Mouse (Mus musculus) mouse embryonic stem cell (cell line): ENCODE results near the gene Sept10.

ENCODE experiments used
- in situ Hi-C, 2 experiments: fragments of 300-500 bp; cut with MboI; formaldehyde crosslinking; loops; 1 replicate in 1 of 2; 3 replicates in 1 of 2; pipeline ENCODE4 v1.14.3; 2019 to 2020; ENCODE audit warnings: low sequenced_read_pairs in 2 of 2, low pct_unique_long_range_greater_than_20kb in 1 of 2, mixed read lengths in 1 of 2; ENCODE audit not compliant: unreplicated experiment in 1 of 2

Gene Sept10

DNA sequence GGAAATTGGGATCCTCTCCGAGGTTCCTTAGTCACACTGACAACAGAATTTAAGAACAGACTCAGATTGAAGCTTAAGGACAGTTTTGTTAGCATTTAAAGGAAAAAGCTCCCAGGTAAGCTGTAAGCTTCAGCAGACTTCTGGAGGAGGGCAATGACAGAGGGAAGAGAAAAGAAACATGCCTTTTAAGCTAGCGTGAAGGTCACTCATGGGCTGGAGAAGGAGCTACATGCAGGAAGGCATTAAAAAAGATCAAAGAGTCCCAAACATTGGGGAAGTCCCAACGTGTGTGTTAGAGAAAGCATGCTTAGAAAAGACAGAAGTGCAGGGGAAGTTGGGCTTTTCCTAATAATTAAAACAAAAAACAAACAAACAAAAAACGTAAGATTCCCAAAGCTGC, 14.2 kb upstream of the Sept10 start:
- in situ Hi-C loops: no loop called here

DNA sequence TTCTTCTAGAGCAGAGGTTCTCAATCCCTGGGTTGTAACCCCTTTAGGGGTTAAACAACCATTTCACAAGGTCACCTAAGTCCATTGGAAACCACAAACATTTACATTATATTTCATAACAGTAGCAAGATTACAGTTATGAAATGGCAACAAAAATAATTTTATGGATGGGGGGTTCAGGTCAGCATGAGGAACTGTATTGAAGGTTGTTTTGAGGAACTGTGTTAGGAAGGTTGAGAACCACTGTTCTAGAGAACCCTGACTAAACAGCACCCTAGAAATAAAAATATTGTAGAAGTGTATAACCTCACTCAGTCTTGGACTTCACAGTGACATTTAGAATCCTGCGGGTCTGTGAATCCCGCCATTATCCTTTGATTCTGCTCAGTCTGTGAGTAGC, 13.6 kb upstream of the Sept10 start:
- in situ Hi-C loops: no loop called here

DNA sequence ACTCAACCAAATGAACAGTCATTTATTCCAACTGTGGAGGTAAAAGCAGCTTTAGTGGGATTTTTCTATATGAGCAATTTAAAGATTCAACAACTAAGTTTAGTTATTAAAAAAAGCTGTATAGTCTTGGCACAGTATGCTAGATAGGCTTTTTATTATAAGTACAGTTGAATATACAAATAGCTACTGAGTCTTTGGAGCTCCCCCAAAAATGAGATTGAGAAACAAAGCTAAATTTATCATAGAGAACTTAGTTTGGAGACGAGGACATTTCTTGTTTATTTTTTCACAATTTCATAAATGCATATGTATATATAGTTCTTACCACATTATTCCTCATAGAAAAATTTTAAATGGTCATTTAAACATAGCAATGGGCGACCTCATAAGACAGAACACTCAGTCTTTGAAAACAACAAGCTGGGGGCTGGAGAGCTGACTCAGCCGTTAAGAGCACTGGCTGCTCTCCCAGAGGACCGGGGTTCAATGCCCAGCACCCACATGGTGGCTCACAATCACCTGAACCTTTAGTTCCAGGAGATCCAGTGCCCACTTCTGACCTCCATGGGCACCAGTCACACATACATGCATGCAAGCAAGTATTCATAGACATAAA, 7.7 kb upstream of the Sept10 start:
- in situ Hi-C loops: no loop called here

DNA sequence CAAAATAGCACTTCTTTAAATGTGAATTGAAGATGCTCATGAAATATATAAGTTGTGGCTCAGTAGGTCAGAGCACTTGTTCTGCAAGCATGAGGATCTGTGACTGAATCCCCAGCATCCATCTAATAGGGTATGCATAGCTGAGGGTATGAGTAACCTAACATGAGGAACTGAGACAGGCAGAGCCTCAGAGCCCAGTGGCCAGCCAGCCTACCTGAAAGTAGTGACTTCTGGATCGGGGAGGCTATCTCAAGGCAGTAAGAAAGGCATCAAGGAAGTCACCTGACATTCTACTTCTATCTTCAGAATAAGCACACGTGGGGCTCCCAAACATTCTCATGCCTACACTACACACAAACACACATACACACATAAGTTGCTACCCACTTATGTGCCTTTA, 3.5 kb upstream of the Sept10 start:
- in situ Hi-C loops: no loop called here

DNA sequence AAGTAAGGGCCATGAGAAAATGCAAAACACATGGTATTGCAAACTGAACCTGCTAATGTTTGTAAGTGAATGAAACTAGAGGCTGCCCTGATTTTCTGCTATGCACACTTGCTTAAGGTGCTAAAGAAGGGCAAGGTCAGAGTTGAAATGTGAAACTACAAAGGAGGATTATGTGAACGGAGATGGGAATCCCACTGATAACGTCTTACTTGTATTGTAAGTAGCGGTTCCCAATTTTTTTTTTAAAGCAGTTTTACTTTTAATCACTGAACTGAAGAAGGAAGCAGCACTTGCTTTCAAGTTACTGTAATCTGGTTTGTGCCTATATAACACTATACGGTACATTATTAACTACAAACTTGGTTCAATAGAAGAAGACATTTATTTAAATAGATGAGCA, 2.2 kb upstream of the Sept10 start:
- in situ Hi-C loops: no loop called here

DNA sequence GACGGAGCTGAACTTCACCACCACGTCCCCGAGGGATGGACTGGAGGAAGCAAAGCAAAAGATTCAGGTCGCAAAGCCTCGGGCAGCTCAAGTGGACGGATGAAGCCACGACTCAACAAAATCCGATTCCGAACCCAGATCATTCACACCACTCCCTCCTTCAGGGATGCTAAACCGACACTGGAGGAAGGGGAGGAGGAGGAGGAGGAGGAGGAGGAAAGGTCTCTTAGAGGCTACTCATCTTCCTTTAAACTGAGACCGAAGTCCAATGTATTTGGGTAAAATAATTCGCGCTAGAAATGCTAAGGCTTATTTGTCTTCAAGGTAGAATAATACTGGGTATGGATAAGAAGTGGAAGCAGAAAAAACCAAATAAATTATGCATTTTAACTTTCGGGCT, 1.7 kb upstream of the Sept10 start:
- in situ Hi-C loops: no loop called here

DNA sequence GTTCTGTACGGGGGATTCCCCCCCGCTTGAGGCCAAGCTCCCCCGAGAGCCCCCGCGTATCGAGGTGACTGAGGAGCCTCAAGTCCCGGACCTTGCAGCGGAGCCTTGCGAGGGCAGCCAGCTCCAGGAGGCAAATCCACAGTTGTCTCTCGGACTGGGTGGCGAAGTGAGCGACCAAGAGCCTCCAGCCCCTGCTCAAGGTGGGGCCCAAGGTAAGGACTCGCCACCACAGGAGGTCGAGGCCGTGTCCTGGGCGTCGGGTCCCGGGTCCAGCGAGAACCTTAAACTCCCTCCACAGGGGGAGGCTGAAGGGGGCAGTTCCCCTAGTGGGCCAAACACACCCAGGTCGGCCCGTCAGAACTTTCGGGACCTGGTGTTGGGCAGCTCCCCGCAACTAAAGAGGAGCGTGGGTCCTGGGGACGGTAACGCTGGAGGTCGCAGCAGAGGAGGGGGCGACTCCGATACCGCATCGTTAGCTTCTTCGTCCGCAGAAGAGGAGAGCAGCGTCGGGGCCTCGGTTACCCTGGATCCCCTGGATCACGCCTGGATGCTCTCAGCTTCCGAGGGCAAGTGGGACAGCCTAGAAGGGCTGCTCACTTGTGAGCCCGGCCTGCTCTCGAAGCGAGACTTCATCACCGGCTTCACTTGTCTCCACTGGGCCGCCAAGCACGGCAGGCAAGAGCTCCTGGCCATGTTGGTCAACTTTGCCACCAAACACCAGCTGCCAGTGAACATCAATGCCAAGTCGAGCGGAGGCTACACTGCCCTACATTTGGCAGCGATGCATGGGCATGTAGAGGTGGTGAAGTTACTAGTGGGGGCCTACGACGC, 839 bp upstream of the Sept10 start:
- in situ Hi-C loops: no loop called here

DNA sequence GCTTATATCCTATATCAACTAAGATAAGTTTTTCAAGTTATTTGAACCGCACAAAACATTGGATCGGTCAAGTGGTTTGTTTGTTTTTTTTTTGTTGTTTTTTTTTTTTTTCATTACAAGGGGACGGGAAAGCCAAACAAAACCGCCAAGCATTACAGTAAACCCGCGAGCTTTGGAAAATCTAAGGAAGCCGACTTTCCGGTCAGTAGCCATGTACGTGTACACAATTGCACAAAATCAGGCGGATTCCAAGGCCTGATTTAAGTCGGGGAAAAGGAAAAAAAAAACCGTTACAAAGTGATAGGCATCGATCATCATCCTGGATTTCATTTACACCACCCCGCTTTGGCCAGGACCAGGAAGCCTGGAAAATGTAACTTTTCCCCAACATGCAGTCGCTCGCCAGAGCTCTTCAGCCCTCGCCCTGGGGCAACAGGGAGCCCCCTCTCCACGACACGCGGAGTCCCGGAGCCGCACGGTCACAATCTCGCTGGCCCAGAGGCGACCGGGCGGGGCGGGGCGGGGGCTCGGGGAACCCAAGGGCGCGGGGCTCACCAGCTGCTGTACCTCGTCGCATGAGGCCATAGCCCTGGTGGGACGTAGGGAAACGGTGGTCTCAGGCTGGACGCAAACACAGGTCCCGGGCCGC, 699 bp downstream of the Sept10 start:
- in situ Hi-C loops: no loop called here

DNA sequence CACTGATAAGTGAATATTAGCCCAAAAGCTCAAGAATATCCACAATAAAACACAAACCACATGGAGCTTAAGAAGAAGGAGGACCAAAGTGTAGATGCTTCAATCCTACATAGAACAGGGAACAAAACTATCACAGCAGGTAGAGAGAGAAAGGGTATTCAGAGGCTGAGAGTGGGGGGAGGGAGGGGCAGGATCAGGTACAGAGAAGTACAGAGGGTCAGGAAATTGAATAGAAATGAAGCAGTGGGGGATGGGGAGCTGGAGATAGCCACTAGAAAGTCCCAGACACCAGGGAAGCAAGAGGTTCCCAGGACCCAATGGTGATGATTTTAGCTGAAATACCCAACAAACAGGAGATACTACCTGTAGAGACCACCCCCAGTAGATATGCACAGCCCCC, 21.6 kb downstream of the Sept10 start:
- in situ Hi-C loops: no loop called here

DNA sequence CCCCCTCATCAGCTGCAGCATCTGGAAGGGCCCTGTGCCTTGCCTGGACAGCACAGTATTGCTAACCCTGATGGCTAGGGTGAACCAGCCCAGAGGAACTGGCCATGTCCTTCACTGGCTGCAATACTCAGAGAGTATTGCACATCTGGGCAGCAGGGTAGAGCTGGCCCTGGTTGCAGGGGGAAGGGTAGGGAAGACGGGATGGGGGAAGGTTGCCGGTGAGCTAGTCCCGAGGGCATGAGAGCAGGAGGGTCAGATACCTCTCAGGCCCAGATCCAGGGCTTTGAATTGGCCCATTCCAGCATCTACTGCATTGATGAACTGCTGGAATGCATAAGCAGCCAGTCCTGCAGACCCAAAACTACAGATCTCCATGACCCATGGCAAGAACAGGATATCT, 24.9 kb downstream of the Sept10 start:
- in situ Hi-C loops: no loop called here

DNA sequence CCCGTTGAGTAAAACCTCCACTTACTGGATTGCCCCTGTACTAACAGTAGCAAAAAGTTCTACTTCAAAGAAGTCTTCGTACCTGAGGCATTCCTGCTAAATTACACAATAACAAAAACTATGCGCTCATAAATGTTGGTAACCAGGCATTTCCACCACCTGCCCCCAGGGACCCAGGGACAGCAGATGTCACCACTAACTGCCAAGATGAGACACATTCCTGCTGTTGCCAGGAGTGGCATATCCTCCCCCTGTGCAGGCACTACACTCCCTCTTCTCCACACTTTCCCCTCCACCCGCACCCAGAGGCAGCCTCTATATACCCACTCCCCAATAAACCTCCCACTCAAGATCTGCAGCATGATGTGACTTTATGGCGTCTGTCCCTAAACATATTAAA, 26.8 kb downstream of the Sept10 start:
- in situ Hi-C loops: no loop called here

DNA sequence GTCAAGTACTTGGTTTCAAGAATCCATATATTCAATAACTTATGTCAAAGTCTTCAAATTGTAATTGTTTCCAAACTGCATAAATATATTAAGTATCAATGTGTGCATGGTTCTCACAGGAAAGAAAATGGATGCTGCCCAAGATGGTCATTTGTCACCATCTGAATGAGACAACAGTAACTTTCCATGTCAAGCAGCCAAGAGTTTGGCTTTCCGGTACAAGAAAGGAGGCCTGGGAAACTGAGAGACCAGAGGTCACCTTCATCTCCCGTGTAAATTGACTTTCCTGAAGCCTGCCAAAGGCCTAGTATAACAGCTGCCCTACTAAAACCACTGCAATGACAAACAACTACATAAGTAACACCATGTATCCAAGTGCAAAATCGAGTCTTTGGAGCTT, 39.3 kb downstream of the Sept10 start:
- in situ Hi-C loops: no loop called here

DNA sequence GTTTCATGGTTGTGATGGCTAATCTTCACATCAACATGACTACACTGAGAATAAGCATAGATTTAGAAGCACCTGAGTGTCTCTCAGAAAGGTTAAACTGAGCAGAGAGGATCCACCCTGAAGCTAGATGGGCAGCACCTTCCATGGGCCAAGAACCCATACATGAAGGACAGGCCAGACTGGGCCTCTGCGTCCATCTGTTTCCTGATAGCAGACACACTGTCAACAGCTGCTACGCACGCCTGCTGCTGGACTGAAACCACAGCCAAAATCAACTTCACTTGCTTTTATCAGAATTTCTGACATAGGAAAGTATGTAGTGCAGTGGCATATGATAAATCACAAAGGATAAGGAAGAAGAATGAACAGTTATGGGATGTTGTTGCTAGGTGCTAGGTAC, 42.0 kb downstream of the Sept10 start:
- in situ Hi-C loops: no loop called here

DNA sequence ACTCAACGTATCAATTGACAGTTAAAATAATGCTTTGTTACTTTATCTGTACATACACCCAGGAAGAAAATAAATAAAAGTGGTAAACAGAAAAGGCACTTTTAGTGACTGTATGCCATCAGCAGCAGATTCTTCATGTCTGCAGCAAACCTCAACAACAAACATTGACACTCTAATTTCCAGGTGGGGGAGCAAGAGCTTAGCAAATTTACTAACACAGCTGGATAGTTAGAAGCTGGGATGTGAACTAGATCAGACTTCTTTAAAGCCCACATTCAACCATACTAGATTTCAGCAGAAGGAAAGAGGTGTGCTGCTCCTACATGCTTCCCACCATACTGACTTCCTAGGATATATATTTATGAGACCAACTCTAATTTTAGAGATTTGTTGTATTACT, 49.1 kb downstream of the Sept10 start:
- in situ Hi-C loops: no loop called here

DNA sequence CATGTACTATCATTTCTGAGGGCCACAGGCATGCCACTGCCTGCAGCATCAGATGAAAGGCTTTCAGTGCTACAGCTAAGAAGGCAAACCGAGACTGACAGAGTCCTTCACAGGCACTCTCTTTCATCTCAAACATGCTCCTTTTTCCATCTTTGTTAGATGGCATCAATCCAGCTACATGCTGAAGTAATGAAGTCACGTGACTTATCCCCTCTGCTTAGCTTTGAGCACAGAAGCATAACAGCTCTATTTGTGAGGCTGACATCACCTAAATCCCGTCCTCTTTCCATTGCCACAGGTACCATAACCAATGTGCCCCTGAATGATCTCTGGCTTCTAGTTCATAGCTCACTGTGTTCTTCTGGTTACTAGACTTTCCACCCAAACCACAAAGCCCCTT, 50.6 kb downstream of the Sept10 start:
- in situ Hi-C loops: no loop called here

DNA sequence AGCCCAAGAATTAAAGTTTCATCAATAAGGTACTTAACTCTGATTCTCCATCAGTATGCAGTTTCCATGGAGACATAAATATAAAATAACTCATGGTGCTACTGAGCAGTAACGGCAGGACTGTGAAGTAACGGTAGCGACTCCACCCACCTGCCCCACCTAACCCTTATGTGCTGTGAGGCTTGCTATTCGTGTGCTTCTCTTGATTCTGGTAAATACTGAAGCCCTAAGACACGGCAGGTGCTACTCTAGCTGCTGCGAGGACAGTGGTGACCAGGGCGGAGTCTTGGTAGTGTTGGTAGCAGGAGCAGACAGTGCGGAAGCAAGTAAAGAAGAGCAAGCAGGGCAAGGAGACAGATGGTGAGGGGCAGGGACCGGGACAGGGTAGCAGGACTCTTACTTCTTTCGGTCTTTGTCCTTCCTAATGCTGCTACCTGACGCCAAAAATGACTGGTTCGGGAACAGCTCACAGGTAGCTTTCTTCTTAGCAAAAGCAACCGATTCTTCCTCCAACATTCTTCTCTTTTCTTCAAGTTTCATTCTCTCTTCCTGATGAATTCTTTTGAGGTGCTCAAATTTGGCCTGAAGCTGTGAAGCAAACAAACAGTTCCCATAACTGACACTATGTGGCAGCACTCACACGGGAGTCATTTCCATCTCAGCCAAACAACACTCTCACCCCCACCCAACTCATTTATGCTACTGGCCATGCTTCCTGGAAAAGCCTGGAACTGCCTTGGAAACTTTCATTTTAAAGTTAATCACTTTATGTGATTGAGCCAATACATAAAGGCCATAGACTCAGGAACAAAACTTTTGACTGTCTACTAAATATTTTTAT, 55.3 kb downstream of the Sept10 start:
- in situ Hi-C loops: loop anchor here in 1 of 2 experiments (10.0 kb wide), 1 partner anchor 118 kb away; no protein-coding TSS in a partner anchor

DNA sequence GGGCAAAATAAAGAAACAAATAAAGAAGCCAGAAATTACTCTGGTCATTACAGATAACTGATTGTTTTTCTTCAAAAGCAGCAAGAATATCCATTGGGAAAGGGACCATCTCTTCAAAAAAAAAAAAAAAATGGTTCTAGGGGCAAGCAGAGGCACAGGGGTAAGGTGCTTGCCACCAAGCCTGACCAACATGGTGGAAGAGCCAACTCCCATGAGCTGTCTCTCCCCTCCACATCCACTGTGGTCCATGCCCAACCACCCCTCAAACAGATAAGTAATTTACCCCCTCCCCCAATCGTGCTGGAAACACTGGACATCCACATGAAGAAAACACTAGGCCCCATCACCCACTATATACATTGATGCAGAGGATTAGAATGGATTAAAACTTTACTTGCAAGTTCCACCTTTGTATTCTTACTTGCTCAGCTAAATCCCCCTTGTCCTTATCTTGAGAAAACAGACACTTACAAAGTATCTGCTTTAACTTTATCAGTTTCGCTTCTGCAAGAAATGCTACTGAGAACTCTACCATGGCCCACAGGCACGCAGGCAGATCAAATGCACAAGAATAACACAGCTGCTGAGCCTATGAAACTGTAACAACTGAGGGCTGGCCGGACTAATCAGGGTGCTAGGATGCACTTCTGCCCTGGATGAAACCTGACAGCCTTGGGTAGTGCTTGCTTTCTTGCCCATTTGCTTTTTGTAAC, 59.3 kb downstream of the Sept10 start:
- in situ Hi-C loops: loop anchor here in 1 of 2 experiments (10.0 kb wide), 1 partner anchor 122 kb away; no protein-coding TSS in a partner anchor

DNA sequence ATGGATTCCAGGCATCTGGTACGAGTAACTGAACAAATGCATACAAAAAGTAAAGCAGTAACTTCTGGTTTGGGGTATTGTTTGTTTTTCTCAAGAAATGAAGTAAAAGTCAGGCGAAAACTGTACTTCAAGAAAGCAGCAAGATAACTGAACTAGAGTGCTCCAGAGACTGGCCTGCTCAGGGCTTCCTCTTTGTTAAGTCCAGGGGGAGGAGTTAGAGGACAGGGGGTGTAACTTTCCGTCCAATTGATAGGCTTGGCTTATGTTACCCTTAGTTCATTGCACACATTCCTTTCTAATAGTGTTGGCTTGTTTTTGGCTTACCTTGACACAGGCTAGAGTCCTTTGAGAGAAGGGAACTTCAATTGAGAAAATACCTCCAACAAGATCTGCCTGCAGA, 63.0 kb downstream of the Sept10 start:
- in situ Hi-C loops: no loop called here
